Mouse (Mus musculus) neural tube, embryonic 12.5 days (tissue): ENCODE data around the gene Brca1. TPM values are rescaled to one million over a fixed set of nuclear protein-coding genes. Genes with fewer than 3 reads are reported as not detected.
"Not testable (repeated sequence)": the region's sequence is repeated elsewhere in the genome, so short reads cannot be mapped to it uniquely, and the experiment has no call there.

ENCODE experiments used
- ATAC-seq: fragments of 200-750 bp; cut with Nextera tagmentation; 2 replicates; pipeline ENCODE4 v1.8.0; 2017; ENCODE audit warnings: low read depth, mild to moderate bottlenecking, moderate TSS enrichment, moderate library complexity; ENCODE audit not compliant: low FRiP score
- H3K27ac ChIP-seq: fragments of 300-500 bp; sonication (generic); 2 replicates; pipeline ENCODE4 v1.5.1; 2016
- H3K27me3 ChIP-seq: fragments of 300-500 bp; sonication (generic); replicated peaks from 2 replicates; pipeline ENCODE4 v1.6.1; 2016; ENCODE audit warnings: mild to moderate bottlenecking
- H3K36me3 ChIP-seq: fragments of 300-500 bp; sonication (generic); 2 replicates; pipeline ENCODE4 v1.6.1; 2016; ENCODE audit warnings: mild to moderate bottlenecking
- H3K4me1 ChIP-seq: fragments of 300-500 bp; sonication (generic); 2 replicates; pipeline ENCODE4 v1.6.1; 2016
- H3K4me2 ChIP-seq: fragments of 300-500 bp; sonication (generic); replicated peaks from 2 replicates; pipeline ENCODE4 v1.6.1; 2016; ENCODE audit warnings: mild to moderate bottlenecking
- H3K4me3 ChIP-seq: fragments of 300-500 bp; sonication (generic); 2 replicates; pipeline ENCODE4 v1.5.1; 2016
- H3K9ac ChIP-seq: fragments of 300-500 bp; sonication (generic); 2 replicates; pipeline ENCODE4 v1.6.1; 2016; ENCODE audit warnings: mild to moderate bottlenecking
- H3K9me3 ChIP-seq: fragments of 300-500 bp; sonication (generic); 2 replicates; pipeline ENCODE4 v1.6.1; 2016; ENCODE audit warnings: mild to moderate bottlenecking
- WGBS: fragments of 180-500 bp; shearing (Covaris S2); methylation state at CpG from one replicate; pipeline ENCODE4 v1.1.7; 2016; 5-methylcytosine and 5-hydroxymethylcytosine counted together
- polyA plus RNA-seq: library from polyadenylated mRNA; unstranded; fragments of >200 nt; fragmentation: Nextera tagmentation; extraction: Ambion mirVana; gene quantifications from 2 replicates; pipeline ENCODE4 v1.2.1, GENCODE M21; 2016

Gene Brca1
- polyA plus RNA-seq, 1 experiment from 2014 or later = 10.0 TPM

DNA sequence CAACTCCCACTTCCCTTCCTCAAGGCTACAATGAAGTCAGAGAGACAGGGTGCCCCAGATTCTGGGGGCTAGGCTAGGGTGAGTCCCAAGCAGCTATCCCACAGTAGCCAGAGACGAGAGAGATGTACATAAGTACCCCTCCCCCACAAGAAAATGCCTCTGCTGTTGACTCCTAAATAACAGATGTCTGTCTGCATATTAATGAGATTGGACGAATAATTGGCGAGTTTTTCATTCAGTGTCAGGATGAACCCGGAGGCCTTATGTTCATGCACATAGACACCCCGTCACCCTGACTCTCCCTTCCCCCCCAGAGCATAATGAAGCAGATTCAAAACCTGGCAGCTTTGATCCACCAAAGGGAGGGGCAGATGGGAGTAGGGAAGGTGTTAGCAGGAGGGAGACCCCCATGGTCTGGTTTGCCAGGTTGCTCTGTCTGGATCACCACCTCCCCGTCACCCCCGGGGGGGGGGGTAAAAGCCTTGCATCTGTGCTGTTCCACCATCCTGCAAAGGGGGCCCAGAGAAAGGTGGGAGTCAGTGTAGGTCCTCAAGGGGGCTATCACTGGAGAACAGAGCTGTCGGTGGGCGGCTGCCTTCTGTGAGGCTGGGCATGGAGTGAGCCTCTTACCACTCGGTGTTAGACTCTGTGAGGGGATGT is 74.1 kb downstream of the Brca1 start:
- H3K9me3 ChIP-seq = no peaks in the 10 kb centered on the region
- 23% methylated on average over 10 of the region's 10 CpGs for whole genome bisulfite sequencing
- H3K4me2 ChIP-seq = peak overlapping the region; percentile 50
- H3K27me3 ChIP-seq = no peaks in the 10 kb centered on the region
- peaks cover 33% of the 10 kb centered on the region for H3K4me1 ChIP-seq
- 0 out of 2 replicates have a peak overlapping the region, but pooled peaks have one; percentile 29 for H3K9ac ChIP-seq
- H3K4me3 ChIP-seq = peak overlapping the region; percentile 1; the same call in 1 of the 2 replicates
- H3K36me3 ChIP-seq = no peaks in the 10 kb centered on the region
- H3K27ac ChIP-seq = peak overlapping the region; percentile 92
- peak; percentile 84 for ATAC-seq

DNA sequence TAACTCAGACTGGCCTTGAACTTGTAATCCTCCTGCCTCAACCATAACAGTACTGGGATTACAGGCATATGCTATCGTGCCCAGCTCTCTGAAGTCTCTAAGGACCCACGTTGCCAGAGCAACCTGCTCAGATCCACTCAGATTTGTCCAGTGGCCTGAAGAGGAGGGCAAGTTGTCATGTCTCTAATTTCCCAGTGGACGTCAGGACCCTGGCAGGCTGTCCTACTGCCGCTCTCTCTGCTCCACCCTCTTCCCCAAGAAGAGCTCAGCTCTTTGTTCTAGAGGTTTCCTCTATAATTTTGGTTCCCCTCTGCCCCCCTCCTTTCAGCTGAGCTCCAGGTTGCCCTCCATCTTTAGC is 74.6 kb downstream of the Brca1 start:
- H3K4me1 ChIP-seq = peaks cover 38% of the 10 kb centered on the region
- H3K9ac ChIP-seq = no peak overlapping the region
- ATAC-seq = peak; percentile 70
- H3K4me2 ChIP-seq = peak overlapping the region; percentile 8; the same call in 1 of the 2 replicates
- H3K27ac ChIP-seq = peak overlapping the region; percentile 75
- WGBS = 21% methylated on average over 4 of the region's 4 CpGs
- H3K4me3 ChIP-seq = no peak overlapping the region
- H3K36me3 ChIP-seq = no peaks in the 10 kb centered on the region
- no peaks in the 10 kb centered on the region for H3K27me3 ChIP-seq
- no peaks in the 10 kb centered on the region for H3K9me3 ChIP-seq

DNA sequence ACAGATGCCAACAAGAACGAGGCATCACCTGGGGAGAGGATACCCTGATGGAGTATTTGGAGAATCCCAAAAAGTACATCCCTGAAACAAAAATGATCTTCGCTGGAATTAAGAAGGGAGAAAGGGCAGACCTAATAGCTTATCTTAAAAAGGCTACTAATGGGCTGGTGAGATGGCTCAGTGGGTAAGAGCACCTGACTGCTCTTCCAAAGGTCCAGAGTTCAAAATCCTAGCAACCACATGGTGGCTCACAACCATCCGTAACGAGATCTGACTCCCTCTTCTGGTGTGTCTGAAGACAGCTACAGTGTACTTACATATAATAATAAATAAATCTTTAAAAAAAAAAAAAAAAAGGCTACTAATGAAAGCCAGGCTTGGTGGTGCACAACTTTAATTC is 75.4 kb downstream of the Brca1 start:
- not testable (repeated sequence) for H3K36me3 ChIP-seq, H3K4me3 ChIP-seq, H3K27ac ChIP-seq, H3K27me3 ChIP-seq, H3K4me2 ChIP-seq, ATAC-seq, H3K9ac ChIP-seq, H3K9me3 ChIP-seq
- WGBS = 80% methylated on average over 4 of the region's 4 CpGs
- H3K4me1 ChIP-seq = peaks cover 46% of the 10 kb centered on the region

DNA sequence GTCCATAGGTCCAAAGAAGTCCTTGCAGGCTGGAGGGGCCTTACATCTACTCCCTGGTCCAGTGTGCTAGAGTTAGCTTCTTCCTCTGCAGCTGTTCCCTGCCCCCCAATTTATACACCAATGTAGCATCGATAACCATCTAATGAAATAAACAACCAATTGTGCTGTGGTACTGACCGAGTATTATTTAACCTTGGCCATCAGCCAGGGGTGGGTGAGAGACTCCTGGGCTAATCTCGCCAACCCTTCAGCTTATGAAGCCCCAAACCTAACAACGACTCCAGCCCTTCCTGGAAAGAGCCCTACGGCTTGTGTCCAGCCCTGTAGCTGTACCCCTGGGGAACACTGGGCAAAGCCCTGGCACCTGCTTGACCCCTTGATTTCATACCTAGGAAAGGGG is 77.5 kb downstream of the Brca1 start:
- Histone ChIP-seq H3K4me2 (no peak overlapping the region), H3K9ac (no peak overlapping the region), H3K4me1 (peaks cover 48% of the 10 kb centered on the region), H3K27ac (no peak overlapping the region), H3K9me3 (no peaks in the 10 kb centered on the region), H3K36me3 (peaks cover 13% of the 10 kb centered on the region; the same call in 1 of the 2 replicates), H3K27me3 (no peaks in the 10 kb centered on the region), H3K4me3 (no peak overlapping the region)
- 76% methylated on average over 5 of the region's 5 CpGs for WGBS
- ATAC-seq = no peak

DNA sequence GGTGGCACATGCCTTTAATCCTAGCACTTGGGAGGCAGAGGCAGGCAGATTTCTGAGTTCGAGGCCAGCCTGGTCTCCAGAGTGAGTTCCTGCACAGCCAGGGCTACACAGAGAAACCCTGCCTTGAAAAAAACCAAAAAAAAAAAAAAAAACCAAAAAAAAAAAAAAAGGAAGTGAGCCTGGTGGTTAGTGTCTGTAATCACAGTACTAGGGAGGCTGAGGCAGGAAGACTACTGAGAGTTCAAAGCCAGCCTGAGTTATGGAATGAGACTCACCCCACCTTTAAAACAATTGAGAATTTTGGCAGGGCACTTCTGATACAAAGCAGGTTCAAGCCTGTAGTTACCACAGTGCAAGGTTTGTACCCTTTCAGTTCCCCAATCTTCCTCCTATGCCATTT is 78.1 kb downstream of the Brca1 start:
- 89% methylated on average over 1 of the region's 1 CpGs for WGBS
- H3K9me3 ChIP-seq, H3K4me3 ChIP-seq, H3K27me3 ChIP-seq, H3K9ac ChIP-seq, H3K4me2 ChIP-seq, H3K27ac ChIP-seq, ATAC-seq: not testable (repeated sequence)
- peaks cover 13% of the 10 kb centered on the region; the same call in 1 of the 2 replicates for H3K36me3 ChIP-seq
- peaks cover 47% of the 10 kb centered on the region for H3K4me1 ChIP-seq

DNA sequence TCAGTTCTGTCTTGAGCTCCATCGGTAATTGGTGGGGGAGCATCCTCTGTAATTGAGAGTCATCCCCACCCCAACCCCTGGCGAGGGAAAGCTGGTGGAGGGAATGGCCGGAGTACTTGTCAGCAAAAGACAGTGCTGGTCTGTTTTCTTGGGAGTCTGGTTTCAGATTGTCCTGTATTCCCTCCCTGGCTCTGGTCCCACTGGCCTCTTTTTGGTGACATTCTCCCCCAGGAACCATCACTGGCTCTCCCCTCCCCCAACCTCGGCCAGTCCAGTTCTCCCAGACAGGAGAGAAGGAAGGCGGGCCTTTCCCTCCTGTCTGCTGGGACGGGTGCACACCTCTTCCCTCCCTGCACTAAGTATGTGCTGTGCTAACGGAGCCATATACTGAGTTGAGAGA is 79.4 kb downstream of the Brca1 start:
- no peak overlapping the region for H3K9ac ChIP-seq
- H3K9me3 ChIP-seq = no peaks in the 10 kb centered on the region
- 49% methylated on average over 7 of the region's 7 CpGs for WGBS
- ATAC-seq = no peak
- no peaks in the 10 kb centered on the region for H3K27me3 ChIP-seq
- no peak overlapping the region for H3K27ac ChIP-seq
- H3K4me2 ChIP-seq = peak overlapping the region; percentile 7; the same call in 1 of the 2 replicates
- H3K36me3 ChIP-seq = peaks cover 13% of the 10 kb centered on the region; the same call in 1 of the 2 replicates
- peaks cover 42% of the 10 kb centered on the region for H3K4me1 ChIP-seq
- H3K4me3 ChIP-seq = no peak overlapping the region

DNA sequence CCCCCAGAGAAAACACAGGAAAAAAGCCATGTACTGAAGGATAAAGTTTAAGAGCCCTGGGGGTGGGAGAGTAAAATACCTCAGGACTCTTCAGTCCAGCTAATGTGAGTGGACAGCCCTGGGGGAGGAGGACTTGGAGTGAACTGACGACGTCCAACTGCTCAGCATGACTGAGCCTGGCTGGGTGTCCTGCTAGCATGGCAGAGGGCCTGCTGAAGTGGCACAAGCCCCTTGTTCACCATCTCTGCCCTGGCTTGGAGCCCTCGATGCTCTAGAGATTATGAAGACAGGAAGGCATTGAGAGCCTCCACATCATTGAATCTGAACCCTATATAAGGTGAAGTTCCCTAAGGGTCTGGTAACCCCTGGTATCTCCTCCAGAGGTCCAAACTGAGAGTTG is 79.8 kb downstream of the Brca1 start:
- Histone ChIP-seq H3K9me3 (no peaks in the 10 kb centered on the region), H3K27ac (no peak overlapping the region), H3K36me3 (peaks cover 13% of the 10 kb centered on the region; the same call in 1 of the 2 replicates), H3K9ac (no peak overlapping the region), H3K27me3 (no peaks in the 10 kb centered on the region), H3K4me2 (peak overlapping the region; percentile 7; the same call in 1 of the 2 replicates), H3K4me3 (no peak overlapping the region), H3K4me1 (peaks cover 40% of the 10 kb centered on the region)
- 68% methylated on average over 3 of the region's 3 CpGs for WGBS
- ATAC-seq = no peak

DNA sequence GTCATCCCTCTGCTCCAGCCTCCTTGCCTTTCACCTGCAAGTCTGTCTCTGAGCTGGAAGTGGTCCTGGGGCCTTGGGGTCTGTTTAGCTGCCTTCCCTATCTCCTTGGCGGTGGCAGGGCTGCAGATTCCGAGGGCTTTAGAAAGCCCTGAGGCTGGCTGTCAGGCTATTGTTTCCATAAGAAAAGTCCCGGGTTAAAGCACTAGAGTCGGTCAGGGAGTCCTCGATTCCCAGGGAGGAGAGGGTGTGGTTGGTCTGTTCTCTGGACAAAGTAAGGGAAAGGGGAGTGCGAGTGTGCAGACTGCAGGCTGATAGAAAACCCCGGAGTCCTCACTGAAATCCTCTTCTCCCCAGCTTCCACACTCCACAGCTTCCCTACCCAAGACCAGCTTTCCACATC is 81.5 kb downstream of the Brca1 start:
- H3K4me1 ChIP-seq = peaks cover 45% of the 10 kb centered on the region

DNA sequence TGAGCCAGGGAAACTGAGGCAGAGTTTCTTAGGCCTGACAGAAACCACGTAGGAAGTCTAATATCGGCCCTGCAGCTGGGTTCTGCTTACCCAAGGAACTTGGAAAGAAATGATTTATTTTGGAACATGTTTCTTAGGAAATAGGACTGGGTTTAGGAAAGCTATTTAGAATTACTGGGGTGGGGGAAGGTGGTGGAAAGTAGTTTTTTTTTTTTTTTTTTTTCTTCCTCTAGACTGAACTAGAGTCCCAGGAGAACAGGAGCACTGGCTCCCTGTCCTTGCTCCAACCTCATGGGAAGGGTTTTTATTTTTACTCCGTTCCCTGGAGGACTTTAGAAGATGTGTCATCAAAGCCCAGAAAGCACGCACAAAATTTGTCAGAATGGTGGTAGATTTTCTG is 82.6 kb downstream of the Brca1 start:
- H3K36me3 ChIP-seq = peaks cover 13% of the 10 kb centered on the region; the same call in 1 of the 2 replicates
- H3K9me3 ChIP-seq = no peaks in the 10 kb centered on the region
- H3K4me3 ChIP-seq = peak overlapping the region; percentile 85
- H3K4me1 ChIP-seq = peaks cover 56% of the 10 kb centered on the region
- H3K27me3 ChIP-seq = no peaks in the 10 kb centered on the region
- peak overlapping the region; percentile 90 for H3K4me2 ChIP-seq
- ATAC-seq = no peak
- 61% methylated on average over 4 of the region's 4 CpGs for WGBS
- peak overlapping the region; percentile 86 for H3K9ac ChIP-seq
- H3K27ac ChIP-seq = no peak overlapping the region

More for the DNA sequence above, 81.5 kb downstream of the Brca1 start:
- Histone ChIP-seq H3K9ac (no peak overlapping the region), H3K27ac (no peak overlapping the region), H3K27me3 (no peaks in the 10 kb centered on the region), H3K9me3 (no peaks in the 10 kb centered on the region), H3K4me3 (no peak overlapping the region), H3K36me3 (peaks cover 13% of the 10 kb centered on the region; the same call in 1 of the 2 replicates), H3K4me2 (peak overlapping the region; percentile 51)
- 22% methylated on average over 7 of the region's 7 CpGs for WGBS
- ATAC-seq = no peak

DNA sequence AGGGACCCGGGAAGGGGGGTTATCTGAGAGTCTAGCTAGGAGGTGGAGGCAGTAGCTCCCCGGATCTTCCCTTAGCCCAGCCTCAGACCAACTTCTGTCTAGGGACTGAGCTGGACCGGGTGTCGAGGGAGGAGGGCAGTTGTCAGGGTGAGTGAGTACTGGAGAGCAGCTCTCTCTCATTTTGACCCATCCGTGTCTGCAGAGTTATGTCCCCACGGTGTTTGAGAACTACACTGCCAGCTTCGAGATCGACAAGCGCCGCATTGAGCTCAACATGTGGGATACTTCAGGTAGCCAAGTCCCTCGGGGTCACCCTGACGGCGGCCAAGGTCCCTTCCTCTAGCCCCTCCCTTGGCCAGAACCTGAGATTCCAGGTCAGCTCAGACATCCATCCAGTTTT is 83.0 kb downstream of the Brca1 start:
- Histone ChIP-seq H3K4me2 (peak overlapping the region; percentile 90), H3K9ac (peak overlapping the region; percentile 86), H3K36me3 (peaks cover 13% of the 10 kb centered on the region; the same call in 1 of the 2 replicates), H3K9me3 (no peaks in the 10 kb centered on the region), H3K4me1 (peaks cover 60% of the 10 kb centered on the region), H3K27ac (peak overlapping the region; percentile 82; the same call in 1 of the 2 replicates), H3K4me3 (peak overlapping the region; percentile 85), H3K27me3 (no peaks in the 10 kb centered on the region)
- ATAC-seq = no peak
- 3% methylated on average over 13 of the region's 13 CpGs for WGBS

DNA sequence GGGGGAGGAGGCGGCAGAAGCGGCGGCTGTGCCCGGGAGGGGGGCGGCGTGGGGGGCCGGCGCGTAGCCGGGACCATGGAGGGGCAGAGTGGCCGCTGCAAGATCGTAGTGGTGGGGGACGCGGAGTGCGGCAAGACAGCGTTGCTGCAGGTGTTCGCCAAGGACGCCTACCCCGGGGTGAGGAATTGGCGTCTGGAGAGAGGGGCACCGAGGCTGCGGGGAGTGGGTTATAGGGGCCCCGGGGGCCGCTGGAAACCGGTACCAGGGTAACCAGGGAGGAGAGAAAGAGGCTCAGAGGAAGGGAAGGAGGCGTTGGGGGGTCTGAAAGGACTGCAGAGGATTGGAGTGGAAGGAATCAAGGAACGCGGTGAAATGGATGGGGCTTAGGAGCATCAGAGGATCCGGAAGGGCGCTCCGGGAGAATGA is 83.5 kb downstream of the Brca1 start:
- Histone ChIP-seq H3K27ac (peak overlapping the region; percentile 82), H3K4me1 (peaks cover 64% of the 10 kb centered on the region), H3K27me3 (no peaks in the 10 kb centered on the region), H3K9me3 (no peaks in the 10 kb centered on the region), H3K9ac (peak overlapping the region; percentile 86), H3K36me3 (peaks cover 13% of the 10 kb centered on the region; the same call in 1 of the 2 replicates), H3K4me3 (peak overlapping the region; percentile 85), H3K4me2 (peak overlapping the region; percentile 90)
- under 1% methylated on average over 30 of the region's 31 CpGs for WGBS
- ATAC-seq = peak; percentile 37; the same call in 1 of the 2 replicates

DNA sequence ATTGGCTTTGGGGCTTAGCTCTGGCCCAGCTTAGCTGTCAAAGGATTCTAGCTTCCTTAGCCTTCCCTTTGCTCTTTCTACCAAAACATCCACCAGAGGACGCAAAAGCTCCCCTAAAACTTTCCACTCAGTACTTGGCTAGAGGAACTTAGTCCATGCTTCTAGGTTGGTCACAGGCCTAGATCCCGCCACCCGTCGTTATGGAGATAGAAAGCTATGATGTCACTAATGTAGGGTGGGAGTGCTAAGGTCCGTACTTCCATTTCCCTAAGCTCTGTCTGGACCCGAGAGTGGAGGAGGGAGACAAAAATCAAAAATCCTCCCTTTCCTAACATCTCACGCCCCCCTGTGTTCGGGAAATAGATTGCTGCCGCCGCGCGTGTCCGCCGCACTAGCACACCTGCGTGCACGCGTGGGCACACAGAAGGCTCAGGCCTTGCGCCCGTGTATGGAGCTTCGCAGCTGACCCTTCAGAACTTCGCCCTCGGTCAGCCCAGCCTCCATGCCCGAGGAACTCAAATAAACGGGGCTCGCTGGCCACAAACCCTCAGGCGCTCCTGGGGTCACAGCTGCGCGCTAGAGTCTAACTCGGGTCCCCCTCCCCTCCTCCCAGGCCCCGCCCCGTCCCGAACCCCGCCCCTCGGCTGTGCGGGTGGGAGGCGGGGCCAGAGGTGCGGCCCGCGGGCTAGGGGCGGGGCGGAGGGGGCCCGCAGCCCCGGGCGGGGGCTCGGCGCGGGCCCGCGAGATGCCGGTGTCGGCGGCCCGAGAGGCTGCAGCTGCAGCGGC is 84.1 kb downstream of the Brca1 start:
- Histone ChIP-seq H3K36me3 (peaks cover 14% of the 10 kb centered on the region; the same call in 1 of the 2 replicates), H3K9ac (peak overlapping the region; percentile 86), H3K9me3 (no peaks in the 10 kb centered on the region), H3K4me2 (peak overlapping the region; percentile 90), H3K27ac (peak overlapping the region; percentile 82), H3K4me3 (peak overlapping the region; percentile 85), H3K27me3 (no peaks in the 10 kb centered on the region), H3K4me1 (peaks cover 66% of the 10 kb centered on the region)
- under 1% methylated on average over 54 of the region's 54 CpGs for WGBS
- peak; percentile 56 for ATAC-seq
